Mouse (Mus musculus) embryonic facial prominence, embryonic 15.5 days (tissue): ENCODE measurements at regions not wholly inside any gene's neighbourhood (a gene's known extent, or its start where the extent isn't known, plus 50 kb on each side); places are given as distances from the start of the nearest gene placed in this dataset.

Experiments
- ATAC-seq: fragments of 200-750 bp; cut with Nextera tagmentation; 2 replicates; pipeline ENCODE4 v1.8.0; 2017; ENCODE audit warnings: low read depth, moderate TSS enrichment; ENCODE audit not compliant: insufficient number of reproducible peaks, low FRiP score, low TSS enrichment
- H3K27ac ChIP-seq: fragments of 300-500 bp; sonication (generic); replicated peaks from 2 replicates; pipeline ENCODE4 v1.5.1; 2015; ENCODE audit warnings: mild to moderate bottlenecking, inconsistent platforms
- H3K27me3 ChIP-seq: fragments of 300-500 bp; sonication (generic); 2 replicates; pipeline ENCODE4 v1.6.1; 2015; ENCODE audit warnings: inconsistent platforms
- H3K36me3 ChIP-seq: fragments of 300-500 bp; sonication (generic); 2 replicates; pipeline ENCODE4 v1.6.1; 2015; ENCODE audit warnings: mild to moderate bottlenecking, inconsistent platforms
- H3K4me1 ChIP-seq: fragments of 300-500 bp; sonication (generic); 2 replicates; pipeline ENCODE4 v1.6.1; 2015; ENCODE audit warnings: inconsistent platforms
- H3K4me2 ChIP-seq: fragments of 300-500 bp; sonication (generic); replicated peaks from 2 replicates; pipeline ENCODE4 v1.6.1; 2015; ENCODE audit warnings: mild to moderate bottlenecking, inconsistent platforms
- H3K4me3 ChIP-seq: fragments of 300-500 bp; sonication (generic); replicated peaks from 2 replicates; pipeline ENCODE4 v1.5.1; 2015; ENCODE audit warnings: mild to moderate bottlenecking, inconsistent platforms
- H3K9ac ChIP-seq: fragments of 300-500 bp; sonication (generic); 2 replicates; pipeline ENCODE4 v1.6.1; 2015; ENCODE audit warnings: inconsistent platforms
- H3K9me3 ChIP-seq: fragments of 300-500 bp; sonication (generic); replicated peaks from 2 replicates; pipeline ENCODE4 v1.6.1; 2016; ENCODE audit warnings: inconsistent platforms
- WGBS: fragments of 180-500 bp; shearing (Covaris S2); methylation state at CpG from one replicate; pipeline ENCODE4 v1.1.7; 2015; 5-methylcytosine and 5-hydroxymethylcytosine counted together

GRCm38 (mm10) chr7:137714318-137714962 lies 277.0 kb downstream of the Glrx3 start:
- peak; percentile 43; the same call in 1 of the 2 replicates for ATAC-seq
- 14% methylated on average over 12 of the region's 12 CpGs for WGBS
- H3K27ac ChIP-seq, result peak overlapping the region; percentile 13; the same call in 1 of the 2 replicates
- no peak overlapping the region for H3K4me2 ChIP-seq
- peaks cover 41% of the 10 kb centered on the region for H3K4me1 ChIP-seq
- H3K9ac ChIP-seq, result no peak overlapping the region
- H3K27me3 ChIP-seq, result no peaks in the 10 kb centered on the region
- no peaks in the 10 kb centered on the region for H3K9me3 ChIP-seq
- H3K4me3 ChIP-seq, result no peak overlapping the region
- no peaks in the 10 kb centered on the region for H3K36me3 ChIP-seq

- Histone ChIP-seq H3K4me2 (no peak overlapping the region), H3K27me3 (0 out of 2 replicates have a peak, but pooled peaks cover under 1% of the 10 kb centered on the region), H3K4me1 (peaks cover 41% of the 10 kb centered on the region), H3K4me3 (no peak overlapping the region), H3K36me3 (no peaks in the 10 kb centered on the region), H3K9me3 (no peaks in the 10 kb centered on the region), H3K27ac (no peak overlapping the region), H3K9ac (no peak overlapping the region)
- ATAC-seq, result no peak
- 48% methylated on average over 6 of the region's 6 CpGs for WGBS
Measured at GRCm38 (mm10) chr7:137715126-137715900, 277.9 kb downstream of the Glrx3 start.

- H3K9ac ChIP-seq, result no peak overlapping the region
- peaks cover 5% of the 10 kb centered on the region; the same call in 1 of the 2 replicates for H3K4me1 ChIP-seq
- ATAC-seq, result peak; percentile 62
- no peak overlapping the region for H3K4me3 ChIP-seq
- H3K36me3 ChIP-seq, result no peaks in the 10 kb centered on the region
- WGBS, result 38% methylated on average over 7 of the region's 7 CpGs
- H3K27me3 ChIP-seq, result 0 out of 2 replicates have a peak, but pooled peaks cover 4% of the 10 kb centered on the region
- no peaks in the 10 kb centered on the region for H3K9me3 ChIP-seq
- 0 out of 2 replicates have a peak overlapping the region, but pooled peaks have one; percentile 5 for H3K27ac ChIP-seq
- H3K4me2 ChIP-seq, result no peak overlapping the region
Measured at GRCm38 (mm10) chr7:137723361-137724040, 286.1 kb downstream of the Glrx3 start.

GRCm38 (mm10) chr7:137726031-137726430 lies 288.6 kb downstream of the Glrx3 start:
- Histone ChIP-seq H3K4me2 (no peak overlapping the region), H3K4me3 (no peak overlapping the region), H3K36me3 (no peaks in the 10 kb centered on the region), H3K27me3 (no peaks in the 10 kb centered on the region), H3K4me1 (no peaks in the 10 kb centered on the region; the same call in 1 of the 2 replicates), H3K9me3 (no peaks in the 10 kb centered on the region), H3K27ac (no peak overlapping the region), H3K9ac (no peak overlapping the region)
- WGBS, result 62% methylated on average over 7 of the region's 7 CpGs
- ATAC-seq, result no peak

- Histone ChIP-seq H3K36me3 (no peaks in the 10 kb centered on the region), H3K9ac (no peak overlapping the region)
- 88% methylated on average over 5 of the region's 5 CpGs for WGBS
Measured at GRCm38 (mm10) chr7:137735873-137736527, 298.6 kb downstream of the Glrx3 start.

GRCm38 (mm10) chr7:137741702-137742101 lies 304.3 kb downstream of the Glrx3 start:
- H3K4me3 ChIP-seq, result no peak overlapping the region
- no peaks in the 10 kb centered on the region for H3K27me3 ChIP-seq
- no peaks in the 10 kb centered on the region for H3K9me3 ChIP-seq
- no peak overlapping the region for H3K9ac ChIP-seq
- H3K36me3 ChIP-seq, result no peaks in the 10 kb centered on the region
- WGBS, result 73% methylated on average over 3 of the region's 3 CpGs
- H3K4me2 ChIP-seq, result no peak overlapping the region
- ATAC-seq, result no peak
- no peak overlapping the region for H3K27ac ChIP-seq
- H3K4me1 ChIP-seq, result 0 out of 2 replicates have a peak, but pooled peaks cover 3% of the 10 kb centered on the region

More at GRCm38 (mm10) chr7:137735873-137736527, 298.6 kb downstream of the Glrx3 start:
- Histone ChIP-seq H3K9me3 (no peaks in the 10 kb centered on the region), H3K4me2 (no peak overlapping the region), H3K27me3 (no peaks in the 10 kb centered on the region), H3K4me3 (no peak overlapping the region), H3K27ac (no peak overlapping the region), H3K4me1 (no peaks in the 10 kb centered on the region)
- ATAC-seq, result no peak

GRCm38 (mm10) chr7:137742297-137742751 lies 304.9 kb downstream of the Glrx3 start:
- WGBS, result 28% methylated on average over 7 of the region's 7 CpGs
- Histone ChIP-seq H3K4me3 (no peak overlapping the region), H3K9ac (no peak overlapping the region), H3K9me3 (no peaks in the 10 kb centered on the region), H3K4me1 (0 out of 2 replicates have a peak, but pooled peaks cover 3% of the 10 kb centered on the region), H3K27me3 (no peaks in the 10 kb centered on the region), H3K4me2 (no peak overlapping the region), H3K36me3 (no peaks in the 10 kb centered on the region), H3K27ac (no peak overlapping the region)
- ATAC-seq, result no peak

- H3K4me1 ChIP-seq, result 0 out of 2 replicates have a peak, but pooled peaks cover 3% of the 10 kb centered on the region
- ATAC-seq, result no peak
- H3K27ac ChIP-seq, result no peak overlapping the region
- H3K4me2 ChIP-seq, result no peak overlapping the region
- H3K9me3 ChIP-seq, result no peaks in the 10 kb centered on the region
- no peaks in the 10 kb centered on the region for H3K36me3 ChIP-seq
- no peak overlapping the region for H3K9ac ChIP-seq
- WGBS, result 76% methylated on average over 1 of the region's 1 CpGs
- no peaks in the 10 kb centered on the region for H3K27me3 ChIP-seq
- no peak overlapping the region for H3K4me3 ChIP-seq
Measured at GRCm38 (mm10) chr7:137745575-137745974, 308.2 kb downstream of the Glrx3 start.

GRCm38 (mm10) chr7:137745991-137746390 lies 308.6 kb downstream of the Glrx3 start:
- Histone ChIP-seq H3K4me1 (0 out of 2 replicates have a peak, but pooled peaks cover 3% of the 10 kb centered on the region), H3K27ac (no peak overlapping the region), H3K9me3 (no peaks in the 10 kb centered on the region), H3K9ac (no peak overlapping the region), H3K4me2 (no peak overlapping the region), H3K4me3 (no peak overlapping the region), H3K27me3 (no peaks in the 10 kb centered on the region), H3K36me3 (no peaks in the 10 kb centered on the region)
- WGBS, result 85% methylated on average over 3 of the region's 3 CpGs
- ATAC-seq, result no peak

- Histone ChIP-seq H3K4me2 (no peak overlapping the region), H3K9me3 (no peaks in the 10 kb centered on the region), H3K27me3 (no peaks in the 10 kb centered on the region), H3K9ac (no peak overlapping the region), H3K36me3 (no peaks in the 10 kb centered on the region), H3K4me3 (no peak overlapping the region), H3K4me1 (no peaks in the 10 kb centered on the region), H3K27ac (no peak overlapping the region)
- ATAC-seq, result no peak
- 57% methylated on average over 7 of the region's 7 CpGs for WGBS
Measured at GRCm38 (mm10) chr7:137748936-137749335, 311.5 kb downstream of the Glrx3 start.
